Mouse (Mus musculus) liver, embryonic 14.5 days (tissue): ENCODE measurements around the gene Rin2.

Experiments
- CTCF ChIP-seq: IDR thresholded peaks from 2 replicates; pipeline ENCODE4 v1.5.1; 2016; ENCODE audit warnings: antibody characterized with exemption, low read depth, control low read depth
- EP300 ChIP-seq: IDR thresholded peaks from 2 replicates; pipeline ENCODE4 v1.6.1; 2016; ENCODE audit warnings: antibody characterized with exemption, low read depth

GRCm38 (mm10) chr2:145829231-145829630, 154.2 kb downstream of the Rin2 start:
- TF ChIP-seq CTCF (no peak), EP300 (no peak)
